In the genomic region with DNA sequence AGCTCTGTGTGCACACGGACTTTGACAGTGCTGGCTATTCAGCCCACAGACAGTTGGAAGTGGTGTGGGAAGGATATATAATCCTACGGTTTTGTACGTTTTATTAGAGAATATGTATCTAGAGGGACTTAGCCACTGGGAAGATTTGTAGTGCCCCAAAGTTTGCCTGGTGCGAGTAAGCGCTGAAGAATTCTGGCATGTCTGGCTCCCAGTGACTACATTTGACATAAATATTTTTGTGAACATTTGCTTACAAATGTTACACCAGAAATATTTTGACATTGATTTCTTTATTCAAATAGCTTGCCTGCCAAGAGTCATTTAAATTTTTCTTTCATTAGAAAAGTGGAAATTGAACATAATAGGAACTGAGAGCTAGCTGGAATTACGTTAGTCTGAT, we compare ENCODE assay signal across 25 mouse cellular contexts. TPM values are rescaled to one million over a fixed set of nuclear protein-coding genes. Genes with fewer than 3 reads are reported as not detected.
DNase-seq lines count a peak whose midpoint lies in the region; ATAC-seq and TF ChIP-seq lines count a peak whose summit lies in the region.
"Had no signal": no experiment of that assay in that cellular context is flagged by ENCODE, and none has a peak within 500 bp of the region (broad histone marks: within the 10 kb centered on the region; RNA-seq: fewer than 3 reads in every experiment).

No protein-coding gene starts in this region.

- WGBS in heart, postnatal 0 days = 72% methylated on average over 6 of the region's 6 CpGs
- 56% methylated on average over 6 of the region's 6 CpGs for WGBS in lung, postnatal 0 days
- WGBS in stomach, embryonic 16.5 days = 52% methylated on average over 6 of the region's 6 CpGs
- 72% methylated on average over 6 of the region's 6 CpGs for WGBS in kidney, embryonic 16.5 days

- no peak overlapping the region for H3K4me3 ChIP-seq in heart, postnatal 0 days (ENCODE audit: low read depth, low read length)
- no peak overlapping the region for H3K4me3 ChIP-seq in lung, postnatal 0 days (ENCODE audit: low read depth, low read length)
- no peak overlapping the region for H3K4me3 ChIP-seq in stomach, embryonic 16.5 days (replicated peaks; ENCODE audit: low read length)
- H3K4me3 ChIP-seq in kidney, embryonic 16.5 days (ENCODE audit: low read length) = no peak overlapping the region
- H3K4me3 ChIP-seq: erythroblast, embryonic 14.5 days; forebrain, embryonic 12.5 days; hindbrain, embryonic 15.5 days; kidney, embryonic 15.5 days; limb, embryonic 13.5 days; liver, embryonic 13.5 days; megakaryocyte, embryonic 14.5 days; neural tube, embryonic 13.5 days had no signal

- intact Hi-C loops in heart, postnatal 10 days (cut with DNase I) = no loop called here

- no peak overlapping the region for H3K4me2 ChIP-seq in heart, postnatal 0 days (ENCODE audit: low read depth, low read length)
- H3K4me2 ChIP-seq in lung, postnatal 0 days (replicated peaks; ENCODE audit: low read depth, low read length) = no peak overlapping the region
- H3K4me2 ChIP-seq in stomach, embryonic 16.5 days (ENCODE audit: low read depth, low read length) = no peak overlapping the region
- H3K4me2 ChIP-seq in kidney, embryonic 16.5 days (replicated peaks; ENCODE audit: low read depth, low read length) = no peak overlapping the region
- H3K4me2 ChIP-seq: forebrain, embryonic 12.5 days; hindbrain, embryonic 15.5 days; kidney, embryonic 15.5 days; limb, embryonic 13.5 days; liver, embryonic 13.5 days; neural tube, embryonic 13.5 days had no signal

- no peaks in the 10 kb centered on the region for H3K27me3 ChIP-seq in heart, postnatal 0 days (ENCODE audit: control insufficient read depth, insufficient read depth, low read length)
- no peaks in the 10 kb centered on the region for H3K27me3 ChIP-seq in lung, postnatal 0 days (replicated peaks; ENCODE audit: insufficient read depth, low read length)
- H3K27me3 ChIP-seq in stomach, embryonic 16.5 days (ENCODE audit: control insufficient read depth, insufficient read depth, low read length) = no peaks in the 10 kb centered on the region
- no peaks in the 10 kb centered on the region for H3K27me3 ChIP-seq in kidney, embryonic 16.5 days (ENCODE audit: insufficient read depth, low read length)
- H3K27me3 ChIP-seq: forebrain, embryonic 12.5 days; hindbrain, embryonic 15.5 days; kidney, embryonic 15.5 days; limb, embryonic 13.5 days; liver, embryonic 13.5 days; megakaryocyte, embryonic 14.5 days; neural tube, embryonic 13.5 days; Patski had no signal

- no peak for DNase-seq in frontal cortex, postnatal 25 days (ENCODE audit: low spot score in 2 of 2)
- DNase-seq in heart, postnatal 0 days (ENCODE audit: low spot score) = peak; percentile 4
- DNase-seq in heart, postnatal 10 days = no peak
- no peak for DNase-seq in lung, postnatal 0 days (ENCODE audit: low spot score)
- DNase-seq in lung, adult 18-20 months = no peak
- DNase-seq: cerebellum, adult 11-12 months; cerebellum, postnatal 10 days; gastrocnemius, postnatal 36 days; liver, embryonic 13.5 days; midbrain, embryonic 14.5 days; retina, postnatal 1 day; right cerebral cortex, postnatal 25 days; spleen, adult 18-20 months; thymus, postnatal 36 days had no signal

- 0 out of 2 replicates have a peak, but pooled peaks cover 3% of the 10 kb centered on the region for H3K4me1 ChIP-seq in heart, postnatal 0 days (ENCODE audit: control insufficient read depth, insufficient read depth)
- H3K4me1 ChIP-seq in lung, postnatal 0 days (ENCODE audit: insufficient read depth, low read depth, low read length) = no peaks in the 10 kb centered on the region
- H3K4me1 ChIP-seq in stomach, embryonic 16.5 days (ENCODE audit: control insufficient read depth, insufficient read depth, low read length) = 0 out of 2 replicates have a peak, but pooled peaks cover 4% of the 10 kb centered on the region
- H3K4me1 ChIP-seq in kidney, embryonic 16.5 days (ENCODE audit: insufficient read depth, low read length) = no peaks in the 10 kb centered on the region
- H3K4me1 ChIP-seq: forebrain, embryonic 12.5 days; hindbrain, embryonic 15.5 days; liver, embryonic 13.5 days; neural tube, embryonic 13.5 days had no signal

- H3K9ac ChIP-seq in heart, postnatal 0 days (replicated peaks; ENCODE audit: low read depth, low read length) = no peak overlapping the region
- no peak overlapping the region for H3K9ac ChIP-seq in lung, postnatal 0 days (replicated peaks; ENCODE audit: low read depth)
- H3K9ac ChIP-seq in stomach, embryonic 16.5 days (ENCODE audit: low read length) = no peak overlapping the region
- H3K9ac ChIP-seq in kidney, embryonic 16.5 days (replicated peaks; ENCODE audit: low read length) = no peak overlapping the region
- H3K9ac ChIP-seq: forebrain, embryonic 12.5 days; hindbrain, embryonic 15.5 days; kidney, embryonic 15.5 days; limb, embryonic 13.5 days; liver, embryonic 13.5 days; neural tube, embryonic 13.5 days had no signal

- ATAC-seq in frontal cortex, adult (ENCODE audit: low TSS enrichment) = peak; percentile 38; the same call in 1 of the 2 replicates
- no peak for ATAC-seq in heart, postnatal 0 days (ENCODE audit: insufficient read depth, low read depth)
- ATAC-seq in lung, postnatal 0 days = peak; percentile 32; the same call in 1 of the 2 replicates
- ATAC-seq in stomach, embryonic 16.5 days (ENCODE audit: insufficient read depth, low FRiP score) = no peak
- ATAC-seq in kidney, embryonic 16.5 days (ENCODE audit: low FRiP score, low TSS enrichment) = no peak

- no peak overlapping the region for H3K27ac ChIP-seq in heart, postnatal 0 days (ENCODE audit: low read depth)
- H3K27ac ChIP-seq in lung, postnatal 0 days (ENCODE audit: low read length) = no peak overlapping the region
- H3K27ac ChIP-seq in stomach, embryonic 16.5 days (ENCODE audit: low read length) = peak overlapping the region; percentile 50; the same call in 1 of the 2 replicates
- no peak overlapping the region for H3K27ac ChIP-seq in kidney, embryonic 16.5 days (ENCODE audit: low read length)
- H3K27ac ChIP-seq: forebrain, embryonic 12.5 days; hindbrain, embryonic 15.5 days; kidney, embryonic 15.5 days; liver, embryonic 13.5 days; neural tube, embryonic 13.5 days had no signal

- no peaks in the 10 kb centered on the region for H3K9me3 ChIP-seq in heart, postnatal 0 days (replicated peaks; ENCODE audit: control insufficient read depth, low read length)
- H3K9me3 ChIP-seq in lung, postnatal 0 days (ENCODE audit: low read length) = no peaks in the 10 kb centered on the region
- H3K9me3 ChIP-seq in stomach, embryonic 16.5 days (replicated peaks; ENCODE audit: control insufficient read depth, low read length) = no peaks in the 10 kb centered on the region
- H3K9me3 ChIP-seq in kidney, embryonic 16.5 days (ENCODE audit: low read length) = no peaks in the 10 kb centered on the region
- H3K9me3 ChIP-seq: forebrain, embryonic 12.5 days; hindbrain, embryonic 15.5 days; kidney, embryonic 15.5 days; limb, embryonic 13.5 days; liver, embryonic 13.5 days; megakaryocyte, embryonic 14.5 days; neural tube, embryonic 13.5 days had no signal

- peaks cover 27% of the 10 kb centered on the region for H3K36me3 ChIP-seq in heart, postnatal 0 days (replicated peaks; ENCODE audit: control insufficient read depth, insufficient read depth, low read length)
- H3K36me3 ChIP-seq in lung, postnatal 0 days (ENCODE audit: insufficient read depth, low read length) = no peaks in the 10 kb centered on the region
- no peaks in the 10 kb centered on the region for H3K36me3 ChIP-seq in stomach, embryonic 16.5 days (ENCODE audit: control insufficient read depth, insufficient read depth, low read length)
- no peaks in the 10 kb centered on the region for H3K36me3 ChIP-seq in kidney, embryonic 16.5 days (ENCODE audit: insufficient read depth, low read length)
- H3K36me3 ChIP-seq: hindbrain, embryonic 15.5 days; liver, embryonic 13.5 days had no signal

- TF ChIP-seq CTCF in heart, postnatal 0 days (IDR thresholded peaks at IDR 0.05; ENCODE audit: low read depth) = no peak
- TF ChIP-seq CTCF in lung, postnatal 0 days (IDR thresholded peaks at IDR 0.05) = no peak

- TF ChIP-seq EP300 in heart, postnatal 0 days (IDR thresholded peaks at IDR 0.05; ENCODE audit: low read depth) = no peak
- TF ChIP-seq EP300 in lung, postnatal 0 days (IDR thresholded peaks at IDR 0.05) = no peak

RNA-seq across cellular contexts. Expression of gene 1700056E22Rik, which starts 42.0 kb away (rescaled TPM):
- not detected in 2 replicates for total RNA-seq in heart, postnatal 0 days (2014; rRNA removed; ENCODE audit: low replicate concordance)
- 2.2 and 3.0 TPM in 2 replicates for polyA plus RNA-seq in heart, postnatal 0 days (2015; fragmentation: Nextera tagmentation; extraction: Ambion mirVana)
- total RNA-seq in heart, postnatal 10 days (2021) = 1 to 10 TPM; 1.1 to 2.0 TPM
- 2.2 and 2.3 TPM in 2 replicates for polyA plus RNA-seq in lung, postnatal 0 days (2015; fragmentation: Nextera tagmentation; extraction: Ambion mirVana)
- 0.84 and 1.3 TPM in 2 replicates for polyA plus RNA-seq in stomach, embryonic 16.5 days (2015; fragmentation: Nextera tagmentation; extraction: Ambion mirVana)
- polyA plus RNA-seq in kidney, embryonic 16.5 days (2015; fragmentation: Nextera tagmentation; extraction: Ambion mirVana) = 1.6 and 1.7 TPM in 2 replicates

Comparison
In these comparisons a context has a peak if more than half of its experiments do, and no peak if none do; other contexts are left out.
1. ATAC-seq: peak in frontal cortex, adult (single experiment) and lung, postnatal 0 days (single experiment); none in heart, postnatal 0 days (single experiment), stomach, embryonic 16.5 days (single experiment) and kidney, embryonic 16.5 days (single experiment).